Mouse (Mus musculus): ENCODE measurements around the gene Nadk. TPM values are rescaled to one million over a fixed set of nuclear protein-coding genes. Genes with fewer than 3 reads are reported as not detected.

Nadk gene
- 86.0 and 90.5 TPM in 2 replicates for polyA plus RNA-seq (2012)

GRCm38 (mm10) chr4:155561661-155562442 is at the start of gene Nadk:
Gene Nadk, plus strand, starts transcription at chr4:155562378.

GRCm38 (mm10) chr4:155601091-155601996 is 39.2 kb downstream of the Nadk start, which contains the start of gene Slc35e2:
Gene Slc35e2, plus strand, starts transcription at chr4:155601416.

GRCm38 (mm10) chr4:155624338-155625291 is 62.4 kb downstream of the Nadk start, which contains the start of gene Cdk11b:
Gene Cdk11b, plus strand, starts transcription at chr4:155624854.

Other genes with a start within 250 kb of the Nadk start
- gene Prkcz, start 201.0 kb upstream of the Nadk start, polyA plus RNA-seq (2012): 0.13 TPM in 1 of 2 replicates, not detected in the other
- gene Gabrd, start 164.3 kb upstream of the Nadk start, polyA plus RNA-seq (2012): not detected in 2 replicates
- not detected in 2 replicates for gene Cfap74, start 153.2 kb upstream of the Nadk start, polyA plus RNA-seq (2012)
- gene Tmem52, start 93.3 kb upstream of the Nadk start, polyA plus RNA-seq (2012): 0.37 TPM in 1 of 2 replicates, not detected in the other
- gene Gnb1, start 71.0 kb upstream of the Nadk start, polyA plus RNA-seq (2012): 39.3 and 43.9 TPM in 2 replicates
- 1.4 and 1.5 TPM in 2 replicates for gene Slc35e2, start 39.0 kb downstream of the Nadk start, polyA plus RNA-seq (2012)
- gene Cdk11b, start 62.5 kb downstream of the Nadk start, polyA plus RNA-seq (2012): 99.3 and 148 TPM in 2 replicates
- not detected in 2 replicates for gene Gm10563, start 83.0 kb downstream of the Nadk start, polyA plus RNA-seq (2012)
- 1.5 TPM in 2 replicates for gene Mmp23, start 91.0 kb downstream of the Nadk start, polyA plus RNA-seq (2012)
- gene Mib2, start 106.8 kb downstream of the Nadk start, polyA plus RNA-seq (2012): 55.6 and 61.6 TPM in 2 replicates
- 5.3 and 7.8 TPM in 2 replicates for gene Fndc10, start 132.0 kb downstream of the Nadk start, polyA plus RNA-seq (2012)
- gene Ssu72, start 142.4 kb downstream of the Nadk start, polyA plus RNA-seq (2012): 48.9 and 53.6 TPM in 2 replicates
- gene Tmem240, start 172.4 kb downstream of the Nadk start, polyA plus RNA-seq (2012): 0.53 and 1.3 TPM in 2 replicates
- gene Atad3a, start 198.7 kb downstream of the Nadk start, polyA plus RNA-seq (2012): 56.6 and 80.5 TPM in 2 replicates
- 0.02 and 0.09 TPM in 2 replicates for gene Vwa1, start 212.3 kb downstream of the Nadk start, polyA plus RNA-seq (2012)
- not detected in 2 replicates for gene Tmem88b, start 223.5 kb downstream of the Nadk start, polyA plus RNA-seq (2012)
- gene Ankrd65, start 228.1 kb downstream of the Nadk start, polyA plus RNA-seq (2012): 0.04 TPM in 1 of 2 replicates, not detected in the other
- 16.8 and 21.1 TPM in 2 replicates for gene Mrpl20, start 240.5 kb downstream of the Nadk start, polyA plus RNA-seq (2012)

Measured in megakaryocyte-erythroid progenitor cell, adult 5 weeks (primary cell).